Mouse (Mus musculus): ENCODE data around the gene Dennd2c. TPM values are rescaled to one million over a fixed set of nuclear protein-coding genes. Genes with fewer than 3 reads are reported as not detected.

Dennd2c gene
- polyA plus RNA-seq, 1 experiment, result 1.2 TPM

GRCm38 (mm10) chr3:103141287-103141686, 38.9 kb downstream of the Dennd2c start:
- TF ChIP-seq CTCF (IDR thresholded peaks at IDR 0.05; ENCODE audit: extremely low read depth, insufficient read depth, insufficient read length, insufficient replicate concordance) (no peak), POLR2A (IDR thresholded peaks at IDR 0.05; ENCODE audit: low read depth, low read length) (no peak)
- no peak overlapping the region for H3K27ac ChIP-seq (ENCODE audit: insufficient read depth, low read length)
- no peak for DNase-seq (ENCODE audit: low read depth in 1 of 2, low spot score in 2 of 2)
- no peaks in the 10 kb centered on the region for H3K27me3 ChIP-seq (ENCODE audit: control insufficient read depth, insufficient read depth, low read length)
- H3K4me3 ChIP-seq (ENCODE audit: extremely low read depth, insufficient read depth, insufficient read length), result no peak overlapping the region
- no peaks in the 10 kb centered on the region; the same call in 1 of the 2 replicates for H3K4me1 ChIP-seq (ENCODE audit: control insufficient read depth, insufficient read depth, insufficient read length)
- WGBS, result 84% methylated on average over 11 of the region's 11 CpGs
- H3K36me3 ChIP-seq (ENCODE audit: control insufficient read depth, insufficient read depth, low read length), result no peaks in the 10 kb centered on the region

GRCm38 (mm10) chr3:103142366-103142765, 40.0 kb downstream of the Dennd2c start:
- Histone ChIP-seq H3K27me3 (ENCODE audit: control insufficient read depth, insufficient read depth, low read length) (no peaks in the 10 kb centered on the region), H3K36me3 (ENCODE audit: control insufficient read depth, insufficient read depth, low read length) (no peaks in the 10 kb centered on the region), H3K4me1 (ENCODE audit: control insufficient read depth, insufficient read depth, insufficient read length) (no peaks in the 10 kb centered on the region; the same call in 1 of the 2 replicates), H3K27ac (ENCODE audit: insufficient read depth, low read length) (no peak overlapping the region), H3K4me3 (ENCODE audit: extremely low read depth, insufficient read depth, insufficient read length) (no peak overlapping the region)
- WGBS, result 93% methylated on average over 10 of the region's 10 CpGs
- DNase-seq (ENCODE audit: low read depth in 1 of 2, low spot score in 2 of 2), result no peak
- no peak for TF ChIP-seq CTCF (IDR thresholded peaks at IDR 0.05; ENCODE audit: extremely low read depth, insufficient read depth, insufficient read length, insufficient replicate concordance)

- H3K4me1 ChIP-seq (ENCODE audit: control insufficient read depth, insufficient read depth, insufficient read length), result no peaks in the 10 kb centered on the region
- 92% methylated on average over 2 of the region's 2 CpGs for WGBS
- no peak overlapping the region for H3K4me3 ChIP-seq (ENCODE audit: extremely low read depth, insufficient read depth, insufficient read length)
- no peak overlapping the region for H3K27ac ChIP-seq (ENCODE audit: insufficient read depth, low read length)
- no peak for DNase-seq (ENCODE audit: low read depth in 1 of 2, low spot score in 2 of 2)
- no peaks in the 10 kb centered on the region for H3K27me3 ChIP-seq (ENCODE audit: control insufficient read depth, insufficient read depth, low read length)
- no peaks in the 10 kb centered on the region for H3K36me3 ChIP-seq (ENCODE audit: control insufficient read depth, insufficient read depth, low read length)
- TF ChIP-seq CTCF (IDR thresholded peaks at IDR 0.05; ENCODE audit: extremely low read depth, insufficient read depth, insufficient read length, insufficient replicate concordance) (no peak), POLR2A (IDR thresholded peaks at IDR 0.05; ENCODE audit: low read depth, low read length) (no peak)
Observed at GRCm38 (mm10) chr3:103145336-103145735, 42.9 kb downstream of the Dennd2c start.

GRCm38 (mm10) chr3:103145791-103146190, 43.4 kb downstream of the Dennd2c start:
- Histone ChIP-seq H3K4me1 (ENCODE audit: control insufficient read depth, insufficient read depth, insufficient read length) (no peaks in the 10 kb centered on the region), H3K27ac (ENCODE audit: insufficient read depth, low read length) (no peak overlapping the region), H3K4me3 (ENCODE audit: extremely low read depth, insufficient read depth, insufficient read length) (no peak overlapping the region), H3K36me3 (ENCODE audit: control insufficient read depth, insufficient read depth, low read length) (no peaks in the 10 kb centered on the region), H3K27me3 (ENCODE audit: control insufficient read depth, insufficient read depth, low read length) (no peaks in the 10 kb centered on the region)
- DNase-seq (ENCODE audit: low read depth in 1 of 2, low spot score in 2 of 2), result no peak
- 93% methylated on average over 4 of the region's 4 CpGs for WGBS
- no peak for TF ChIP-seq POLR2A (IDR thresholded peaks at IDR 0.05; ENCODE audit: low read depth, low read length)
- TF ChIP-seq CTCF (IDR thresholded peaks at IDR 0.05; ENCODE audit: extremely low read depth, insufficient read depth, insufficient read length, insufficient replicate concordance), result no peak

GRCm38 (mm10) chr3:103146330-103147166, 44.1 kb downstream of the Dennd2c start:
- H3K27me3 ChIP-seq (ENCODE audit: control insufficient read depth, insufficient read depth, low read length), result no peaks in the 10 kb centered on the region
- no peaks in the 10 kb centered on the region for H3K4me1 ChIP-seq (ENCODE audit: control insufficient read depth, insufficient read depth, insufficient read length)
- 93% methylated on average over 23 of the region's 23 CpGs for WGBS
- H3K27ac ChIP-seq (ENCODE audit: insufficient read depth, low read length), result no peak overlapping the region
- no peaks in the 10 kb centered on the region for H3K36me3 ChIP-seq (ENCODE audit: control insufficient read depth, insufficient read depth, low read length)
- H3K4me3 ChIP-seq (ENCODE audit: extremely low read depth, insufficient read depth, insufficient read length), result no peak overlapping the region
- no peak for TF ChIP-seq POLR2A (IDR thresholded peaks at IDR 0.05; ENCODE audit: low read depth, low read length)
- no peak for TF ChIP-seq CTCF (IDR thresholded peaks at IDR 0.05; ENCODE audit: extremely low read depth, insufficient read depth, insufficient read length, insufficient replicate concordance)
- no peak for DNase-seq (ENCODE audit: low read depth in 1 of 2, low spot score in 2 of 2)

GRCm38 (mm10) chr3:103147775-103148174, 45.4 kb downstream of the Dennd2c start:
- no peak overlapping the region for H3K4me3 ChIP-seq (ENCODE audit: extremely low read depth, insufficient read depth, insufficient read length)
- no peak for DNase-seq (ENCODE audit: low read depth in 1 of 2, low spot score in 2 of 2)
- no peaks in the 10 kb centered on the region for H3K36me3 ChIP-seq (ENCODE audit: control insufficient read depth, insufficient read depth, low read length)
- no peaks in the 10 kb centered on the region for H3K4me1 ChIP-seq (ENCODE audit: control insufficient read depth, insufficient read depth, insufficient read length)
- 86% methylated on average over 4 of the region's 4 CpGs for WGBS
- H3K27me3 ChIP-seq (ENCODE audit: control insufficient read depth, insufficient read depth, low read length), result no peaks in the 10 kb centered on the region
- H3K27ac ChIP-seq (ENCODE audit: insufficient read depth, low read length), result no peak overlapping the region
- TF ChIP-seq POLR2A (IDR thresholded peaks at IDR 0.05; ENCODE audit: low read depth, low read length) (no peak), CTCF (IDR thresholded peaks at IDR 0.05; ENCODE audit: extremely low read depth, insufficient read depth, insufficient read length, insufficient replicate concordance) (no peak)

GRCm38 (mm10) chr3:103148941-103149340, 46.5 kb downstream of the Dennd2c start:
- no peaks in the 10 kb centered on the region for H3K27me3 ChIP-seq (ENCODE audit: control insufficient read depth, insufficient read depth, low read length)
- no peak overlapping the region for H3K27ac ChIP-seq (ENCODE audit: insufficient read depth, low read length)
- H3K4me3 ChIP-seq (ENCODE audit: extremely low read depth, insufficient read depth, insufficient read length), result no peak overlapping the region
- H3K36me3 ChIP-seq (ENCODE audit: control insufficient read depth, insufficient read depth, low read length), result no peaks in the 10 kb centered on the region
- DNase-seq (ENCODE audit: low read depth in 1 of 2, low spot score in 2 of 2), result no peak
- TF ChIP-seq CTCF (IDR thresholded peaks at IDR 0.05; ENCODE audit: extremely low read depth, insufficient read depth, insufficient read length, insufficient replicate concordance), result no peak
- no peak for TF ChIP-seq POLR2A (IDR thresholded peaks at IDR 0.05; ENCODE audit: low read depth, low read length)
- WGBS, result 54% methylated on average over 10 of the region's 10 CpGs
- no peaks in the 10 kb centered on the region for H3K4me1 ChIP-seq (ENCODE audit: control insufficient read depth, insufficient read depth, insufficient read length)

All from spleen, adult 2 months (tissue).